Mouse (Mus musculus) urinary bladder, adult 18-20 months (tissue): ENCODE measurements around the gene Nfyc.
A peak's percentile ranks its signal among the peaks of the same experiment; 100 is the strongest.

Experiments used
- DNase-seq, 2 experiments: peaks; one replicate each; pipeline ENCODE4 v3.0.0; 2022; ENCODE audit warnings: low spot score in 2 of 2, mixed read lengths in 2 of 2

The Nfyc gene

DNA sequence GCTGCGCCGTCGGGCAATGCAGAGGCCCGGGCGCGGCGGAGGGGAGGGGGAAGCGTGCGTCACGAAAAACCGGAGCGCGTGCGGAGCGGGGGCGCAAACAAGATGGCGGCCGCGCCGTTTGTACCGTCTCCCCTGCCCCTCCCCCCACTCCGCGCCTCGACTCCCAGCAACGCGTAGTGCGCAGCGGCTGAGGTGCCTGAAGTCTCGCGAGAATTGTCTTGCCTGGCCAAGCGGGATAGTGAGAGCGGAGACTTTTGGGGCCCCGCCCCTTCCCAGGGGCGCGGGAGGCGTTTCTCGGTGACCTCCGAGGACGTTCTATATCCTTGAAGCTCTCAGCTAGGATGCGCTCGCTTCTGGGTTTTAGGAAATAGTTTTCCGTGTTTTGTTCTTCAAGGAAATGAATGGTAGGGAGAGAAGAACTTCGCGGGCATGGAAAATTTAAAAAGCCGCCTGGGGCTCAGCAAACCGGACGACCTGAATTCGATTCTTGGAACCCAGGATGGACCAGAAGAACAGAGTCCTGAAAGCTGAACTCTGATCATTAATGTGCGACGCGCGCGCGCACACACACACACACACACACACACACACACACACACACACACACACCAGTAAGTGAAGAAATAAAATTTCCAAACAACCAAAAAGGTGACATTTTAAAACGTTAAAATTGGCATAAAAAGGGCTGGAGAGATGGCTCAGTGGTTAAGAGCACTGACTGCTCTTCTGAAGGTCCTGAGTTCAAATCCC lies 5.6 kb downstream of the Nfyc start:
- DNase-seq, result peak; percentile 90 to 94

DNA sequence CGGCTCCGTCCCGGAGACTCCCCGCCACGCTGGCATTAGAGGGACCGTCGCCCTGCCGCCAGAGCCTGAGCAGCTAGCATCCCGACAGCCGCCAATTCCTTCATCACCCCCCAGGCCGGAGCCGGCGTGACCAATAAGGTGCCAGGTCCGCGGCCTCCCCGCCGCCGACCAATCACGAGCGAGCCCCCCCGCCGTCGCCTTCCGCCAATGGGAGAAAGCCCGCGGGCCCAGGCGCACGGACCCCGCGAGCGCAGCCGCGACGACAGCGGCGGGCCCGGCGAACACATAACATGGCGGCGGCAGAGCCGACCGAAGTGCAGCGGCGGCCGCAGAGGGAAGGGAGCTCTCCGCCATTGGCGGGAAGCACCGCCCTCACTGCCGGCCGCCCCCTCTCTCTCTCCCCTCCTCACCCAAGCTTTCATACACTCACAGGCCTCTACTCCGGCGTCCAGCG lies 6.2 kb downstream of the Nfyc start:
- peak; percentile 86 to 92 for DNase-seq

DNA sequence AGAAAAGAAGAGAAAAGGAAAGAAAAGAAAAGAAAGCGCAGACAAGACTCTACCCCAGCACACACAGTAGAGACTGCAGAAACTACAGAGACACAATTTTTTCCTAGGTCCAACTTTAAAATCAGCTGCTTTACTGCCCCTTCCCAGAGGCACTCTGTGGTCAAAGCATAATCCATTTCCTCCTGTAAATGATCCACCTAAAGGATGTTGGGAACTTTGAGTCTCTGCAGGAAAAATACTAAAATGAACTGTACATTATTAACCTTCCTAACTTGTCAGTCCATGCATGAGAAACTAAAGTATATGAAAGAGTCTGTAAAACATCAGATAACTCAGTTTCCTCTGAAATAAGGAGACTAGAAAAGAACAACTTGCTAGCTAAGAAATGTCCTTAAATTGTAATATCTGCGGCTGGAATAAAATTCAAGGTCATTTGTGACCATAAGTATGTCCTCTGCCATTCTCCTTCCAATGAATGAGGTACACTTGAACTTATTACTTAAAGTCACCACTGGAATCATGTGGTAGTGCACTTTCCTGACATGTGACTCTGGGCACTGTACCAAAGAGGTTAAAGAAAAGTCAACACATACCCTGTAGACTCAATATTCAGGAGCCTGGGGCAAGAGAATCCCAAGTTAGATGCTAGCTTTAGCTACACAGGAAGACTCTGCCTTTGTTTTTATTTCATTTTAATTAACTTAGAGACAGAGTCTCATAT lies 9.0 kb downstream of the Nfyc start:
- no peak for DNase-seq

DNA sequence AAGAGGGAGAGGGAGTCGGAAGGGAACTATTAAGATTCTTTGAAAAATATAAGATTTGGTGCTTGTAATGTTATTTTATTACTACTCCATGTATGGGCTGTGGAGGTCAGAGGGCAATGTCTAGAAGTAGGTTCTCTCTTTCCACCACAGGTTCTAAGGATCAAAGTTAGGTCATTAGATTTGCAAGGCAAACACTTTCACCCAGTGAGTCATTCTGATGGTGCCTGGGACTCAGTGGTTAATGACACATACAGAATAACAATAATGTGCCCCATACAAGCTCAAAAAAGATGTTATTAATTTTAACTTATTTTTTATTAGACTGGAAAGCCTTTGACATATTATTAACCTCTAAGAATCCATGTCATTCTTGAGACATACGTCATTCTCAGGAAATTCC lies 11.5 kb downstream of the Nfyc start:
- DNase-seq, result no peak

DNA sequence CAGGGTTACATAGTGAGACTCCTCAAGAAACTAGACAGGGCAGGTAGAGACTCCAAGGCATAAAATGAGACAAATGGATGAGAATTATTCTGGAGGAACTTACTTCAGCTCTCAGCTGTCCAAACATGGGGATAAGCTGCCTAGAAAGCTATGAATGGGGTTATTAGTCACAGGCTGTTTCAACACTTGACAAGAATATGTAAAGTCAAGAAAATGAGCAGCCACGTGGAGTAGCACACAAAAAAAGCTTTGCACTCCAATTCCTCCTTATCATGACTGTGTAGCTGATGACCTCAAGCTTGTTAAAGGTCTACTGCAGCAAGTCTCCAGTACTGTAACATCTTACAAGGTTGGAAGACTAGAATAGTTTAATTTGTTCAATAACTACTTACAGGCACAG lies 12.1 kb downstream of the Nfyc start:
- no peak for DNase-seq

DNA sequence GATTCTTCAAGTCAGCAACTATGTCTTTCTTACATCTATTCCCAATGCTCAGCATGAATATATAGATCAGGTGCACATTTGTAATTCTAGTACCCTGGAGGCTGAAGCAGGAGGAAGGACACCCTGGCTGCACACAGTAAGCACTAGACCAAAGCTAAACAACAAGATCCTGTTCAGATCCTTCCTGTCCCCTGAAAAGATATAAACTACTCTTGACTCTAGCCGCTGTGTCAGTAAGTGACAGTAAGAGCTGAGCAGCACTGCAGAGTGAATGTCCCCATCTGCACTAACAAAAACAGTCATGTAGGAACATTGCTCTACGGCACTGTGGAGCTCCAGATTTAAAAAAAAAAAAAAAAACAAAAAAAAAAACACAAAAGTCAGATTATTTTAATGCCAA lies 13.4 kb downstream of the Nfyc start:
- DNase-seq, result no peak

DNA sequence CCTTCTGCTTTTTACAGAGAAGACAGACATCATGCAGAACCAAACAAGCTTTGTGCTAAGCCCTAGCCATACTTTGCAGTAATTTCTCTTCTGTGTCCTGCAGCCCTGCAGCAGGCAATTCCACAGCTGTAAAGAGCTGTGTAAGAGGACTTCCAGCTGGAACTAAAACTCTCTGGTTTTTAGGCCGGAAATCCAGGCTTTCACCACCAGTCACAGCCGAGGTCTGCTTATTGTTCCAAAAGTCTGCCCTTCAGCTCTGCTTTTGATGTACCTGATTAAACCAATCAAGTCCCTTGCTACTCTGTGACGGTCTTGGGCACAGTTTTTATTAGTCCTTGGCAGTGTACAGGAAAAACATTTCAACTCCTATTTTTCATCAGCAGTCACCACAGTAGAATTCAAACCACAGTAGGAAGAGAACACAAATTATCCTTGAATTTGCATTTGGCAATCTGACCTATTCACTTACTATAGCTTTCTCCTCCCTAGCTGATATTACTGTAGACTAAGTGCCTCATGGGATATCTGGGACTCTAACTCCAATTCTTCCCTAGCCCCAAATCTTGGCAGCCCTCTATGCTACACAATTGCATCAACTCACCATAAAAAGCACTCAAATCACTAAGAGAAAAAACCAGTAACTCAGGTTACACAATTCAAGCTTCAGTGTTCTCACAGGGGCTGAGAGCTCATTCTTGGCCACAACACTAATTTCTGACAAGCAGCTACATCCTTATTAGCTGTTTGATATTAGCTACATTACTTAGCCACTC lies 14.2 kb downstream of the Nfyc start:
- DNase-seq, result no peak

DNA sequence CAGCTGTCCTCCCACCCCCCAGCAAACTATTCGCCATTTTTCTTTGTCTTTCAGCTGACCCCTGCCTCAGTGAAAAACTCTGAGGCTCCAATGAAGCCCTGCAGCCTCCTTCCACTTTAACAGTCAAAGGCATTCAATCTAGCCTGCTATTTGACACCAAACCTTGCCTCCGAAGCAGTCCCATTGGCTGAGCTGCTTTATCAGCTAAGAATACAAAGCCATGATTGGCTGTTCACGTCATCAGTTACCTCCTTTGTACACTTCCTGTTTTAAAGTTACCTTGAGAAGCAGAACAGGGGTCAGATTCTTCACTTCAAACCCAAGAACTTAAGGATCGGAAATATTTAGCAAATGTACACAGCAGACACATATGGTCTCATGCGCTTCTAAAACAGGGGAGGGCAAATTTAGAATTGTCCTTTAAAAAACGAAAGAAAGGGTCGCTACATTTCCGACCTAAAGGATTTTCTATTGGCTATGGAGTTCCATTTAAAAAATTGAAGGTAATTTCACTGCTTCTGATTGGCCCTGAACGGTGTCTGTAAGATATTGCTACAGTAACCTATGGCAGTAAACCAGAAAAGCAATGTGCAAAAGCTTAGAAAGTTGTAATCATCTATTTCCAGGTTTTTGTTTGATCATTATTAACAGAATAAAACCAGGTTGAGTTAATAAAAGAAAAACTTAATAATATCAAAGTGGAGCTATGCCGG lies 15.6 kb downstream of the Nfyc start:
- peak; percentile 25 to 70 for DNase-seq

DNA sequence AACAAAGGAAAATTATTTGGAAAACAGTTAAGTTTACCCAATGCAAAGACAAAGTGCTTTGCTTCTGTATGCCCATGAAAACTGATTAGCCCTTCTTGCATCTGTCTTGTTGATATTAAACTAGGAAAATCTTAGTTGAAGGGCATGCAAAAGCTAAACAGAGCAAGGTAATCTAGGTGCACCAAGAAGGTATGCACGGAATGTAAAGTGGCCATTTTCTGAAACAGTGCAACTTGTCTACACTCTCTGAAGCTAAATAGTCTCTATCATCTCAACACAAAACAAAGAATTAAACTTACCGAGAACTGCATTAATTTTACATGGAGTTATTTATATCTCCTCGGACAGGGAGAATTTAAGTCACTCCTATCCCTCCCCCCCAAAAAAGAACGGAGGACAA lies 16.2 kb downstream of the Nfyc start:
- no peak for DNase-seq

DNA sequence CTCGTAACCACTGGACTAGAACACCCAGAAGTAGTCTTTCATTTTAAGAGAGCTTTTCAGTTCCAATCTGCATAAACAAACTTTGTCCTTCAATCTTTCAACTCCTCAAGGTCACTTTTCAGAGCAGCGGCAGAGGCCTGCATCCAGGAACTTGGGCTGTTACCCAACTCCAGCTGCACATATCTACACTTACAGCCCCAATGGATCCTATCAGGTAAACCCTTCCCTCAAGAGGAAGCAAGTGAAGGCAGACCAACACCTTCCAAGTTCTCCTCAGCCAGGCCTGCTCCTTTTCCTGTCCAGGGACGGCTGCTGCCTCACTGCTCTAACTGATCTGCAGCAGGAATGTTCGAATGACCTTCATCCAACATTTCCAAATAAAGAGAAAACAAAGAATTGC lies 17.2 kb downstream of the Nfyc start:
- DNase-seq, result peak; percentile 2 to 31

DNA sequence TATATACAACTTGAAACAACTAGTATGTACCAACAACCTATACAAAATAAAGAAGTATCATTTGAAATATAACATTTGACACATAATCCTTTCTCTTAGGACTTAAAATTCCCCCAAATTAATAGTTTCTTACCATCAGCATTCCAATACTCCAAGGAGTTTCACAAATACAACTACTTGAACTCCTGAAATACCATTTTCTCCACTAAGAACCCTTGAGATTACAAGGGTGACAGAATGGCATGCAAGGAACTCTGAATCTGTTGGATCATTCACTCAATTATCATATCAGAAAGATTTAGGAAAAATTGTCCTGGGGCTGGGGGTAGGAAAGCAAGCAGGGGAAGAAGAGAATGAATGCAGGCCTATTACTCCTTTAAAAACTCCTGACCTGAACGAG lies 17.6 kb downstream of the Nfyc start:
- DNase-seq, result no peak

DNA sequence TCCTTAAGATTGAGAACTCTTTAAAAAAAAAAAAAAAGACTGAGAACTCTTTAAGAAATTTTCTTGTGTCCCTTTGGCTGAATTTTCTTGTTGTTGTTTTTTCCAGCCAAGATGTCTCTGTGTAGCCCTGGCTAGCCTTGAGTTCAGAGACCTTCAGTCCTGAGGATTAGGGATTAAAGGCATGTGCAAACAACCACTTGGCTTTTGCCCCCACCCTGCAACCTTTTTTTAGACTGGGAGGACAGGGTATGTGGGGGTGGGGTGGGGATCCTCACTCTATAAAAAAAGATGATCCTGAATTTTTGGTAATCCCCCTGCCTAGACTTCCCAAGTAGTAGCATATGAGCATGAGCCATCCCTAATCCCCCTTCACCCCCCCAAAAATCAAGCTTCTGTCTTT lies 25.6 kb downstream of the Nfyc start:
- DNase-seq, result no peak

DNA sequence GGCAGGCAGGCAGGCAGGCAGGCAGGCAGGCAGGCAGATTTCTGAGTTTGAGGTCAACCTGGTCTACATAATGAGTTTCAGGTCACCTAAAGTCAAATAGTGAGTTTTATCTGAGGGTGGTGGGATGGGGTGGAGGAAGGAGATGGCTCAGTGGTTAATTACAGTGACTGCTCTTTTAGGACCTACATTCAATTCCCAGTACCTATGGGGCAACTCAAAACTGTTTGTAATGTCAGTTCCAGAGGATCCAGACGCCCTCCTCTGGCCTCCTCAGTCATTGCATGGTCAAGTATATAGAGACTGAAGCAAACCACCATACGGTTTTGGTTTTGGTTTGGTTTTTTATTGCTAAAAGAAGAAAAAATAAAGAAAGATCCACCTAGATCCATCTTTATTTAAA lies 29.9 kb downstream of the Nfyc start:
- no peak for DNase-seq

DNA sequence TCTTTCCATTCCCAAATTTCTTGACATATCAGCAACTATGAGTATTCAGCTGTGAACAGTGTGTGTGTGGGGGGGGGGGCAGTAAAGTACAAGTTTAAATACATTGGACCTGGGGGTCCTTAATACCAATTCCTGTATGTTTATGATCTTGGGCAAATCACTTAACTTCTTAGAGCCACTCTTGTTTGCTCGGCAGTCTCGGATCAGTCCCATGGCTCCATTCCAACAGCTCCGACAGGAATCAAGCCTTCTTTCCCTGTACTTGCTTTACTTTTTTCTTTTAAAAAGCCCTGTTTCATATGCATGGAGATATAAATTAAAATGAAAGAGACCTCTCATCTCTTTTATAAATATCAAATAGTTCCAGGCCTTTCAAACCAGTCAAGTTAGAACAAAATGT lies 30.7 kb downstream of the Nfyc start:
- no peak for DNase-seq

DNA sequence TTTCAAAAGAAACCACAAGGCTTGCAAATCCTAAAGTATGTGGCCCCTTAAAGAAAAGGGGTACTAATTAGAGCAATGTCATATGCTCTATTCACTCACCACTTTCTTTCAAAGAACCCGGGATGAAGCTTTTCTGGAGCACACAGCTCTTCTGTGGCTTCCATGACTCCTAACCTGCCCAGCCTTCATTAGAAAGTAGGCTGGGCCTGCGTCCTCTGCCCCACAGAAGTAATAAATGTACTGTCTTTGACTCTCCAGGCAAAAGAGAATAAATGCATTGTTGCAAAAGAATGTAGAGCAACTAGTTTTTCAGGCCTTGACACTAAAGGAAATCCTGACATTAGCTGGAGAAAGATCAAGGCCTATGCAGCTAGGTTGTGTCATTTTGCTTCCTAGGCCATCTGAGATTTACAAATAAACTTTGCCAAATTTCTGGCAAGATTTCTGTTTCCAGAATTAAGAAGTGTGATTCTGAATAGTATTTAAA lies 31.6 kb downstream of the Nfyc start:
- no peak for DNase-seq

DNA sequence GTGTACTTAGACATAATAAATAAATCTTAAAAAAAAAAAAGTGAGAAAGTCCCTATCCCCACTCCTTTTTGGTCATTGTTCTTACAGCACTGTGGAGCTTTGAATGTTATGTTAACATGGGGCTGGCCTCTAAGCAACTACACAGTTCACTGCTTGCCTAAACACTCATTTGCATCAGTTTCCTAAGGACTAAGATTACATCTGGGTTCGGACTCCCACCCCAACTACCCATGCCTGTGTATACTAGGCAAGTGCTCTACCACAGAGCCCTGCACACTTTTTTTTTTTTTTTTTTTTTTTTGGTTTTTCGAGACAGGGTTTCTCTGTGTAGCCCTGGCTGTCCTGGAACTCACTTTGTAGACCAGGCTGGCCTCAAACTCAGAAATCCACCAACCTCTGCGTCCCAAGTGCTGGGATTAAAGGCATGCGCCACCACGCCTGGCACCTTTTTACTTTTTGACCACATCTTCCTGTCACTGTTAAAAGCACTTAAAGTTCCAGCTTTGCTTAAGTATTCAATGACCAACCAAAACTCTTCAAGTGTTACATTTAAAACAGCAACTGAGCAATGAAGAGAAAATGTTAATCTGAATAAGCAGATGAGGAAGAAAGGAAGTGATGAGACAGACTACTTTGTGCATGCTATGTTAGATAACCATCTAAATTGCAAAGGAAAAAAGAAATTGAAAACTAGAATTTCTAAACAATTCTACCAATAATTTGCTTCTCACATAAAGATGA lies 33.2 kb downstream of the Nfyc start:
- DNase-seq, result no peak

DNA sequence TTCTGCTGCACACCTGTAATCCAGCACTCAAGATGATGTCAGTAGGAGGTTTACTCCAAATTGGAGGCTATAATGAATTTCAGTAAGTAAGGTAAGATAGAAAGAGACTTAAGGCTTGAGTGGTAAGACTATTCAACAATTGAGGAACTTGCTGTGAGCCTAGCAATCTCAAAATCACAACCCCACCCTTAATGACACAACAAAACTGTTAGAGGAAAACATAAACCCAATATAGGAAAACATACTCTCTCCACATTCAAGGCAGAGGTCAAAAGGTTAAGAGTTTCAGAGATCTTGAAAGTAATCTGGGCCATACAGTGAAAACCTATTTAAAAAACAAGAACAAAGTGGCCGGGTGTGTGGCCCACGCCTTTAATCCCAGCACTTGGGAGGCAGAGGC lies 34.7 kb downstream of the Nfyc start:
- no peak for DNase-seq

DNA sequence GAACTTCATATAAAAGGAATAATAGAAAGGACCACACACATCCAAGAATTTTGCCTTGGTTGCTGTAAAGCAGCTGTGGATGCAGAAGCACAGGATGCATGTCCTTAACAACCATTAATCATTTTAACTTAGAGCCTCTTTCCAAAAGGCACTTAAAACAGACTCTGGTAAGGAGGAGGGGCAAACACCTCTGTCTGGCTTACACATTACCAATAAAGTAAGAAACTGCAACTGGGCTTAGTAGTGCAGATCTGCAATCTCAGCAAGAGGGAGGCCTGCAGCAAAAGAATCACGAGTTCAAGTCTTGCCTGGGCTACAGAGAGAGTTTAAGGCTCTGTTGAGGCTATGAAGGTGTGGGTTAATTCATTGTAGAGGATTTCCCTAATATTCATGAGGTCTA lies 35.7 kb downstream of the Nfyc start:
- DNase-seq, result no peak

DNA sequence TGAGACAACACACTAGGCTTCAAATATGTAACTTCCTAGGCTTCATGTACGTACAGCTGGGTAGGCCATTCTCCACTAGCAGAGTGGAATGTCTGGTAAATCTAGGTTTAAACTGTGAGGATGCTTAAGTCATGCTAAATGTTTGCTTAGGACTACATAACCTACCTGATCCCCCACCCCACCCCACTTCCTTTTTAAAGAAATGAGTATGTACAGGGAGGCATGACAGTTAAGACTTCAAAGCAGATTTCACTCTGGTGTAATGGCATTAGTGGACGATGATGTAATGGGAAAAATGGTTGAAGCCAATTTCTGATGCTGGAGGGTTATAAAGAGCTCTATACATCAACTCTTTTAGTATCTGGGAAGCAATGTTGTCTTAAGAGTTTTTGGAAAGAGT lies 38.5 kb downstream of the Nfyc start:
- DNase-seq, result no peak

DNA sequence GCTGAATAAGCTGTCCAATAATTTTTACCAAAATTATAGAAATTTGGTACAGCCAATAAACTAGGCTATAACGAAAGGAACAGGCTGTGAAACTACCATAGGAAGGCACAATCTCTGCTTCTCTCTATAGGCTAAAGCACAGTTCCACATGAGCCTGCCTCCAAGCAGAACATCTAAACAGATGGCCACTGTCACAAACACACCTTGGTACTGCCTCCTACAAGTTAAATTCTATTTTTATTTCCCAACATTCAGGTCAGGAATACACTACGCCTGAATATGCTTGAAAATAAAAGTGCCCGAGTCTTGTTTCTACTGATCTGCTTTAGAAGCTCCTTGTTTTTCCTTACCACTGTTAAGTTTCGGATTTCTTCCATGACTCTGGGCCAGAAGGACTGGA lies 41.3 kb downstream of the Nfyc start:
- DNase-seq, result no peak

DNA sequence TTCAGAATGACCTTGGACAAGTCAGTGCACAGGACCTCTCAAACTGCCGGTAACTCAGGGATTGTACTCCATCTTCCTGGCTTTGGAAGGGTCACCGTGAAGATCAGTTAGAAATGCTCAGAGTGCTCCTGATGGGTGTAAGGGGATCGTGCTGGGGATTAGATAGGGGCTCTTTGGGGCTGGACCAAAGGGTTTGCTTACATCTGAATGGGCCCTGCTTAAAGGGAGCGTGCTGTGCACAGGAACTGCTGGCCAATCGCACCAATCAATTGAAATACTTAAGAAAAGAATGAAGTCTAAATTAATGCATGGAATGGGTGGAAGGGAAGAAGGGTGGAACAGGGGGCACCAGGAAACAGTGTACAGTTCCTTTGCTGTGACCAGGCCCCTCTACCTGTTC lies 75.6 kb downstream of the Nfyc start:
- DNase-seq, result no peak
